Mouse (Mus musculus) neural tube, embryonic 15.5 days (tissue): ENCODE measurements at regions not wholly inside any gene's neighbourhood (a gene's known extent, or its start where the extent isn't known, plus 50 kb on each side); places are given as distances from the start of the nearest gene placed in this dataset.
"Not testable (repeated sequence)": the region's sequence is repeated elsewhere in the genome, so short reads cannot be mapped to it uniquely, and the experiment has no call there.

Experiments used
- ATAC-seq: fragments of 200-750 bp; cut with Nextera tagmentation; 2 replicates; pipeline ENCODE4 v1.8.0; 2017; ENCODE audit warnings: mild to moderate bottlenecking, moderate TSS enrichment, moderate library complexity; ENCODE audit not compliant: low FRiP score
- H3K27ac ChIP-seq: fragments of 300-500 bp; sonication (generic); replicated peaks from 2 replicates; pipeline ENCODE4 v1.5.1; 2015; ENCODE audit warnings: mild to moderate bottlenecking, inconsistent platforms
- H3K27me3 ChIP-seq: fragments of 300-500 bp; sonication (generic); replicated peaks from 2 replicates; pipeline ENCODE4 v1.6.1; 2015; ENCODE audit warnings: inconsistent platforms
- H3K36me3 ChIP-seq: fragments of 300-500 bp; sonication (generic); 2 replicates; pipeline ENCODE4 v1.6.1; 2015; ENCODE audit warnings: inconsistent platforms
- H3K4me1 ChIP-seq: fragments of 300-500 bp; sonication (generic); 2 replicates; pipeline ENCODE4 v1.6.1; 2015; ENCODE audit warnings: inconsistent platforms
- H3K4me2 ChIP-seq: fragments of 300-500 bp; sonication (generic); 2 replicates; pipeline ENCODE4 v1.6.1; 2015; ENCODE audit warnings: inconsistent platforms, mild to moderate bottlenecking, moderate library complexity
- H3K4me3 ChIP-seq: fragments of 300-500 bp; sonication (generic); replicated peaks from 2 replicates; pipeline ENCODE4 v1.5.1; 2015; ENCODE audit warnings: mild to moderate bottlenecking, inconsistent platforms
- H3K9ac ChIP-seq: fragments of 300-500 bp; sonication (generic); replicated peaks from 2 replicates; pipeline ENCODE4 v1.6.1; 2015; ENCODE audit warnings: mild to moderate bottlenecking, inconsistent platforms
- H3K9me3 ChIP-seq: fragments of 300-500 bp; sonication (generic); replicated peaks from 2 replicates; pipeline ENCODE4 v1.6.1; 2016; ENCODE audit warnings: inconsistent platforms
- WGBS: fragments of 180-500 bp; shearing (Covaris S2); methylation state at CpG from one replicate; pipeline ENCODE4 v1.1.7; 2015; ENCODE audit warnings: mixed read lengths; 5-methylcytosine and 5-hydroxymethylcytosine counted together

DNA sequence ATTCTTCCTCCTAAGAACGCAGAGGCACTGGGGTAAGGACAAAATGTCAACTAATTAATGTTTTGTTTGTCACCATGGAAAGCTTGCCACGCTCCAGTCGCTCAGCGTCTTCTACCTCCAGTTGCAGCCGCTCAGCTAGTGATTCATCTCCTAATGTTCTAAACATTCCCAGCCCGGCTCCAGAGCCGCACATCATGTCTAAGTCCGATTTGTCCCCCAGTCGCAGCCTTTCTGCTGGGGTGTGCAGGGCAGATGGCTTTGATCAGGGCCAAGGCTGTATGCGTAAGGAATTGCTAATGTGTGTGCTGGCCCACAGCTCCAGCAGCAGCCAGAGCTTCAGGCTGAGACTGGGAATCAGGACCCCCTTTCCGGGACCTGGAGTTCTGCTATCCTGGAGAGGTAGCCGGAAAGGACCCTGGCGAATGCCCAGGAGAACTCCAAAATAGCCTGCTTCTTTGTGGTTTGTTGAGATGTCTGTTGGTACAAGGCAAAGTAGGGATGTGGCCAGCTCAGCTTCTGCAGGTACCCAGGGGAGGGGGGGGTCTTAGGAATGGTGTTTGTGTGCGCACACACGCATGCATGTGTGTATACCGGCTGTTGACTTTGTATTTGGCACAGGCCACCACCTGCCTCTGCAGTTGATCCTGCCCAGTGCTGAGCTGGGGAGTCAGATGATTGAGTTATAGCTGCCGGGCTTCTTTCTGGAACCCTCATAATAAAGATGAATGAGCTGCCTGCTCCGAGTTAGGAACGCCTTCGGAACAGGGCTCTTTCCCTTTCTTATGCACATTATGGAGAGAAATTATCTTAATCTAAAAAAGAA is 143.0 kb upstream of the Kcng1 start:
- Histone ChIP-seq H3K27me3 (no peaks in the 10 kb centered on the region), H3K9ac (no peak overlapping the region), H3K4me1 (peaks cover 16% of the 10 kb centered on the region), H3K4me2 (no peak overlapping the region), H3K36me3 (no peaks in the 10 kb centered on the region), H3K27ac (0 out of 2 replicates have a peak overlapping the region, but pooled peaks have one; percentile 9), H3K9me3 (no peaks in the 10 kb centered on the region), H3K4me3 (no peak overlapping the region)
- 60% methylated on average over 20 of the region's 20 CpGs for WGBS
- ATAC-seq: no peak

DNA sequence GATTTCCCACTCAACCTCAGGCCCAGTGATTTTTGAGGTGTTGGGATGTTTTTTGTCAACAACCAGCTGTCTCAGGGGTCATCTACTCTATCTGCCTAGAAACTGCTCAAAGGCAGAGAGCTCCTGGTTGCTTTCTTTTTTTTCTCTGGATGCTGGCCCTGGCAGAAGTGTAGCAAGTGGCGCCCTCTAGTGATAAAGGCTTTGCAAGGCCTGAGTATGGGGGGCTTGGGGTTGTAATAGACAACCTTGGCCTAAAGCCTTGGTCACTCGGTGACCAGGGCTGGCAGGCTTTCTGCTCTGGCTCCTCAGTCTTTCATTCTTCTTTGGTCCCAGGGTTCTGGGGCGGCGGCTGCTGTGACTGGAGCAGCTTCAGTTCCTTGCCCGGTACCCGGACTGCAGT is 142.0 kb upstream of the Kcng1 start:
- no peaks in the 10 kb centered on the region for H3K27me3 ChIP-seq
- 59% methylated on average over 6 of the region's 6 CpGs for WGBS
- no peak for ATAC-seq
- no peaks in the 10 kb centered on the region for H3K9me3 ChIP-seq
- H3K4me3 ChIP-seq: no peak overlapping the region
- no peak overlapping the region for H3K27ac ChIP-seq
- peaks cover 16% of the 10 kb centered on the region for H3K4me1 ChIP-seq
- H3K4me2 ChIP-seq: no peak overlapping the region
- no peak overlapping the region for H3K9ac ChIP-seq
- H3K36me3 ChIP-seq: no peaks in the 10 kb centered on the region

DNA sequence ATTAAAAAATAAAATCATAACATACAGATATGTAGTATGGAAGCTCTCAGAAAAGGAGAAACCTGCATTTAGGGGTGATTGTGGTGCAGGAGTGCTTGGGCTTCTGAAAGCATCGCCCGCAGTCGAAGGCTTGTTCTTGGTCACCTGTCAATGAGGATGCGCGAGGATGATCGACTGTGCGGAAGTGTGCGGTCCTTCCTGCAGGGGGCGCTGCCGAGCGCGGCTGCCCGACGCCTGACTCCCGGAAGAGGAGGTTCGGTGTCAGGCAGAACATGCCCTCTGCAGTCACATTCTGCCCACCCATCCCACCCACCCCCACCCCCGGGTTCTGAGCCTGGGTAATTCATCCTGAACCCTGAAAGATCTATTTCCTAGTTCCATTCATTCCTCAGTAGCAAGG is 133.6 kb upstream of the Kcng1 start:
- 33% methylated on average over 17 of the region's 17 CpGs for WGBS

DNA sequence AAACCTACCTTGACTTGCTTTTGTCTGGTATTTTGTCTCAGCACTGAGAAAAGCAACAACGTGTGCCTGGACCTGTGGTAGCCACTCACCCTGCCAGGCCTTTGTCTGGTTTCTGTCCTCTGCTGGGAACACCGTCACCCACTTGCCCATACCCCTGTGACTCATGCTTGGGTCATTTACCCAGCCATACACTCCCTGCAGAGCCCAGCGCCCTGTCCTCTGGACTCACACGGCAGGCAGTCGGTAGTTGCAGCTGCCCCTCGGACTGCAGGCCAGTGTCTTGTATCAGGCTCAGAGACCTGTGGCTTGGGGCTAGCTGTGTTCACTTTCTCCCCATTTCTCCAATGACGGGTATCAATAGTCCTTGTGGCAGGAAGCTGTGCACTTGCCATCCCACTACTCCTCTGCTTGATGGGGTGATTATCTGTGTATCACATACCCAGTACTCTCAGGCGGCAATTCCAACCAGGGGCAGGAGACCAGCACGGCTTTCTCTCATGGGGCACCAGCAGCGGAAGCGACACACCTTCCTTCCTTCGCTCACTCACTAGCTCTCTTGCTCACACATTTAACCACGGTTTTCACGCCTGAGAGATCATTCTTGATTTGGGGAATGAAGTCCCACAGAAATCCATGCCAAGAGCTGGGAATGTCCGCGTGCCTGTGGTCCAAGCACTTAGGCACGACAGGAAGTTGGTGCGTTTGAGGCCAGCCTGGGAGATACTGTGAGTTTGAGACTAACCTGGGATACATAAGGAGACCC is 132.8 kb upstream of the Kcng1 start:
- no peak for ATAC-seq
- no peak overlapping the region for H3K4me2 ChIP-seq
- H3K4me1 ChIP-seq: no peaks in the 10 kb centered on the region; the same call in 1 of the 2 replicates
- H3K9ac ChIP-seq: no peak overlapping the region
- H3K27me3 ChIP-seq: no peaks in the 10 kb centered on the region
- H3K9me3 ChIP-seq: no peaks in the 10 kb centered on the region
- no peak overlapping the region for H3K4me3 ChIP-seq
- H3K36me3 ChIP-seq: no peaks in the 10 kb centered on the region
- no peak overlapping the region for H3K27ac ChIP-seq
- WGBS: 87% methylated on average over 18 of the region's 18 CpGs

More for the DNA sequence above, 133.6 kb upstream of the Kcng1 start:
- Histone ChIP-seq H3K27ac (no peak overlapping the region), H3K27me3 (no peaks in the 10 kb centered on the region), H3K9me3 (no peaks in the 10 kb centered on the region), H3K9ac (no peak overlapping the region), H3K4me3 (no peak overlapping the region), H3K4me1 (no peaks in the 10 kb centered on the region; the same call in 1 of the 2 replicates), H3K36me3 (no peaks in the 10 kb centered on the region), H3K4me2 (no peak overlapping the region)
- no peak for ATAC-seq

DNA sequence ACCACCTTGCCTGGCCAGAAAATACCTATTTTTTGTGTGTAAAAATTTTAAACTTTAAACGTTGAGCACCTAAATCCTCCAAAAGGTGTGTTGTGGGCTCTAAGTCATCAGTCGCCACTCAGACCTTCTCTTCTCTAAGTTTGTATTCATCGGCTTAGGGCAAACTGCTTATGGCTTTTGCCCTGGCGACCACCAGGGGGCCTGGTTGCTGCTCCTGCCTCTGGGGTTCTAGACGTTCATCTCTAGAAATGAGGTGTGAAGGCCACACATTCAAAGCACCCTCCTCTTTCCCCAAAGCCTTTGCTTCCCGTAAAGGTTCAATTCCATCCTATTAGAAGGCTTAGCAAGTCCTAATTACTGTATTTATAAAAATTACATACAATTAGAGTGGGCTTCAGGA is 131.3 kb upstream of the Kcng1 start:
- H3K4me1 ChIP-seq: no peaks in the 10 kb centered on the region; the same call in 1 of the 2 replicates
- H3K9me3 ChIP-seq: no peaks in the 10 kb centered on the region
- no peak overlapping the region for H3K27ac ChIP-seq
- WGBS: 55% methylated on average over 6 of the region's 6 CpGs
- no peaks in the 10 kb centered on the region for H3K27me3 ChIP-seq
- ATAC-seq: no peak
- H3K9ac ChIP-seq: no peak overlapping the region
- H3K36me3 ChIP-seq: no peaks in the 10 kb centered on the region
- H3K4me3 ChIP-seq: no peak overlapping the region
- H3K4me2 ChIP-seq: no peak overlapping the region

DNA sequence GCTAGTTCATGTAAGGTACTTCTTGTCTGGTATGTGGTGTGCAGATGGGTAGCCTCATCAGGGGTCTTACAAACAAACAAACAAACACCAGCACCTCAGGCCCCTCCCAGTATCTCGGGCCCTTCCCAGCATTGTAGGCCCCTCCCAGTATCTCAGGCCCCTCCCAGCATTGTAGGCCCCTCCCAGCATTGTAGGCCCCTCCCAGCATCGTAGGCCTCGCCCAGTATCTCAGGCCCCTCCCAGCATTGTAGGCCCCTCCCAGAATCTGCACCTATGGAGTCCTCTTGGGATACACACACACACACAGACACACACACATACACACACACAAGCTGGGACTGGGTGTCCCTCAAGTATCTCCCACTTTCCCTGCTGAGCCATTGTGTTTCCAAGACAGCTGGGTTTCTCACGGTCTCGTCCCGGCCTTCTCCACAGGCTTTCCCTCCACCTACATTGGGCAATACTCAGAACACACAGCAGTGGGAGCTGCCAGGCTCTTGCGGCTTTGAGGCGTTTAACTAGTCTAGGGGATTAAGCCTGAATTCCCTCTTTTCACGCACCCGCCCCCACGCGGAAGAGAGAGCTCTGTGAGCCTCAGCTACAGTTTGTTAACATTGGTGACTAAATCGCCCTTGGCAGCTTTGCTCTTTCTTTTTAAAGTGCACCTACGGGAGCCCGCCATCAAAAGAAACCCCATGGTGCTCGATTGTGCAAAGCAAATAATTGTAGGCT is 121.4 kb upstream of the Kcng1 start:
- no peak overlapping the region for H3K4me3 ChIP-seq
- no peak overlapping the region for H3K4me2 ChIP-seq
- no peaks in the 10 kb centered on the region for H3K9me3 ChIP-seq
- peaks cover 27% of the 10 kb centered on the region for H3K4me1 ChIP-seq
- peak overlapping the region; percentile 51; the same call in 1 of the 2 replicates for H3K27ac ChIP-seq
- 31% methylated on average over 16 of the region's 16 CpGs for WGBS
- H3K9ac ChIP-seq: no peak overlapping the region
- peak; percentile 70 for ATAC-seq
- no peaks in the 10 kb centered on the region for H3K36me3 ChIP-seq
- no peaks in the 10 kb centered on the region for H3K27me3 ChIP-seq

DNA sequence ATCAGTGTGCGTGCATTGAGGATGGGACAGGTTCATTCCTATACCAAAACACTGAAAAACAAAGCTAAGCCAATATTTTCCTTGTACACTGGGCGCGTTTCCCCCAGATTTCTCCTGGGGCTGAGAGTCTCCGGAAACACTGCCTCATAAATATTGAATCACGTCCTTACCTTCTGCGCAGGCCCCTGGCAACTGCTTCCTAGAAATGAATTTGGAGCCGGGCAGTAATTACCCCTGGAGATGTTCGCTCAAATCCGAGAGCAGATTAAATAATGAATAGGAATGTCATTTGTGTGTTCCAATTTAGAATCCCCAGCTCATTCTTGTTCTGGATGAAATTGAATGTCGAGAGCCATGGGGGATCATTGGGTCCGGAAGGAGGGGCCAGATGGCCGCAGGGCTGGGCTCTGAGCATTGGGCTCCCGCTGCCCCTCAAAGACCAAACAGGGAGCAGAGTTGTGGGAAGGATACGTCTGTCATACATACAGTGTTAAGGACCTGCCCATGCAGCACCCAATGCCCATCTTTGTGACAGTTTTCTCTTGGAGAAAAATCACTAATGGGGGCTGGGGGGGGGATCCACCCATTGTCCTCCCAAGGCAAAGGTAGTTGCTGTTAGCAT is 117.7 kb upstream of the Kcng1 start:
- Histone ChIP-seq H3K9me3 (no peaks in the 10 kb centered on the region), H3K27ac (peak overlapping the region; percentile 28; the same call in 1 of the 2 replicates), H3K4me2 (no peak overlapping the region), H3K27me3 (no peaks in the 10 kb centered on the region), H3K4me3 (no peak overlapping the region), H3K36me3 (no peaks in the 10 kb centered on the region), H3K4me1 (peaks cover 27% of the 10 kb centered on the region), H3K9ac (no peak overlapping the region)
- no peak for ATAC-seq
- WGBS: 30% methylated on average over 14 of the region's 14 CpGs

DNA sequence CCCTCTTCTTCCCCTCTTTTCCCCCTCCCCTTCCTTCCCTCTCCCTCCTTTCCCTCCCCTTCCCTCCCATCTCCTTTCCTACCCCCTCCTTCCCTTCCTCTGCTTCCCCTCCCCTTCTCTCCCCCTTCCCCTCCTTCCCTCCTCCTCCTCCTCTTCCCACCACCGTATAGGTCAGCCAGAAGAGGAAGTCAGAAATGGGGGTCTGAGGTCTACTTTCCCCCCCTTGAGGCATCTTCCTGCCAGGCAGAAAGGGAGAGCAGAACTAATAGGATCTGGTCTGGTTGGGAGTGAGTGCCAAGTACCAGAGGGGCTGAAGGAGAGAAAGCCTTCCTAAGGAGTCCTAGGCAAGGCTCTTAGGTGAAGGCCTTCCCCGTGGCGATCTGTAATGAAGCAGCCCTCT is 114.8 kb upstream of the Kcng1 start:
- no peak overlapping the region for H3K4me2 ChIP-seq
- H3K9ac ChIP-seq: no peak overlapping the region
- H3K4me1 ChIP-seq: peaks cover 14% of the 10 kb centered on the region
- no peak for ATAC-seq
- no peaks in the 10 kb centered on the region for H3K27me3 ChIP-seq
- no peak overlapping the region for H3K27ac ChIP-seq
- H3K36me3 ChIP-seq: no peaks in the 10 kb centered on the region
- H3K9me3 ChIP-seq: no peaks in the 10 kb centered on the region
- WGBS: 72% methylated on average over 3 of the region's 3 CpGs
- no peak overlapping the region for H3K4me3 ChIP-seq

DNA sequence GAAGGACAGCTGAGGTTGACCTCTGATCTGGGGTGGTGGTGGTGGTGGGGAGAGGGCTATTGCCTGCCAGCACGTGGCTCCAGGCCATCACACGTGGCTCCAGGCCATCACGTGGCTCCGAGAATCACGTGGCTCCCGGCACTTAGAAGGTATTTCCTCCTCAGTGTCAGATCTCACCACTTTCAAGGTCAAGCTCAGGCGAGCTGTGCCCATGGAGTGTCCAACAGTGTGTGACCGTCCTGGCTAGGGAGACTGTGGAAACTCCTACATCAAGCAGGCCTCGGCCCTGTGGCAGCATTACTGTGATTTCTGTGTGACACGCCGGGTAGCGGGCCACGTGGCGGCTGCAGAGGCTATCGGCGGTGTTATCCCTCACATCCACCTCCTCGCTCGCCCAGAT is 111.8 kb upstream of the Kcng1 start:
- Histone ChIP-seq H3K4me3 (no peak overlapping the region), H3K27me3 (no peaks in the 10 kb centered on the region), H3K9me3 (no peaks in the 10 kb centered on the region), H3K4me2 (no peak overlapping the region), H3K27ac (no peak overlapping the region), H3K9ac (no peak overlapping the region), H3K4me1 (no peaks in the 10 kb centered on the region), H3K36me3 (no peaks in the 10 kb centered on the region)
- no peak for ATAC-seq
- WGBS: 95% methylated on average over 18 of the region's 18 CpGs

DNA sequence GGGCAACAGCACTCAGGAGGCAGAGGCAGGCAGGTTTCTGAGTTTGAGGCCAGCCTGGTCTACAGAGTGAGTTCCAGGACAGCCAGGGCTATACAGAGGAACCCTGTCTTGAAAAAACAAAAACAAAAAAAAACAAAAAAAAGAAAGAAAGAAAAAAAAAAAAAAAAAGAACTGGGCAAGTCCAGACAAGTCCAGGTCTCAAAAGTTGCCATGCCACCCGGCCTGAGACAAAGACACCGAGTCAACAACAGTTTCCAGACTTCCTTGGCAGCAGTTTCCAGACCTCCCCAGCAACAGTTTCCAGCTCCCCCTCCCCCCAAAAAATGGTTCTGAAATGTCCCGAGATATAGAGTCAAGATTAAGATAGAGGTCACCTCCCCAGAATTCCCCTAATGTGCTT is 110.6 kb upstream of the Kcng1 start:
- not testable (repeated sequence) for H3K27me3 ChIP-seq, H3K4me2 ChIP-seq, H3K9me3 ChIP-seq, H3K4me1 ChIP-seq, H3K27ac ChIP-seq, H3K9ac ChIP-seq, H3K36me3 ChIP-seq, ATAC-seq, H3K4me3 ChIP-seq
- WGBS: 93% methylated on average over 3 of the region's 3 CpGs

DNA sequence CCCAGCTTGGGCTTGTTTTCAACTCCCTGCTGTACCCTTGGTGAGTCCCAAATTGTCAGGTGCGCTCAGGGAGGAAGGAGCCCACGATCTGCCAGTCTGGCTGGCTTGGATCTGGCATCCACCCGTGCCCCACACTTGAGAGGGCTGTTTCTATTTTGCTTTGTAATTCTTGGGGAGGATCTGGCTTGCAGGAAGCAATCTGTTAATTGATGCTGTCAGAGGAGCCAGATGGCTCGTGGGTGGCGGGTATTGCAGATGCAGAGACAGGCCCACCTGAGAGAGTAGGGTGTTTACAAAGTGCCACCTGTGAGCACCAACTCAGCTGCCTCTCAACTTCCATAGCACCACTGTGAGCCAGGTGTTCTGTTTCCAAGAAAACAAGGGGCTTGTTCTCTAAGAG is 99.1 kb upstream of the Kcng1 start:
- no peak overlapping the region for H3K4me3 ChIP-seq
- H3K27ac ChIP-seq: no peak overlapping the region
- H3K36me3 ChIP-seq: no peaks in the 10 kb centered on the region
- no peak overlapping the region for H3K9ac ChIP-seq
- no peak for ATAC-seq
- no peak overlapping the region for H3K4me2 ChIP-seq
- H3K4me1 ChIP-seq: no peaks in the 10 kb centered on the region
- no peaks in the 10 kb centered on the region for H3K27me3 ChIP-seq
- WGBS: 77% methylated on average over 5 of the region's 5 CpGs
- H3K9me3 ChIP-seq: 0 out of 2 replicates have a peak, but pooled peaks cover 2% of the 10 kb centered on the region
